Mouse (Mus musculus) liver, postnatal 0 days (tissue): Measurements from ENCODE around the gene Smarcd1. TPM values are rescaled to one million over a fixed set of nuclear protein-coding genes. Genes with fewer than 3 reads are reported as not detected.

ENCODE experiments used
- ATAC-seq: fragments of 200-750 bp; cut with Nextera tagmentation; 2 replicates; pipeline ENCODE4 v1.8.0; 2017; ENCODE audit warnings: mild to moderate bottlenecking, moderate library complexity
- DNase-seq: peaks from one replicate; pipeline ENCODE4 v3.0.0-alpha.2; 2016
- H3K27ac ChIP-seq: fragments of 300-500 bp; sonication (generic); 2 replicates; pipeline ENCODE4 v1.5.1; 2014; ENCODE audit warnings: antibody characterized with exemption, moderate library complexity, mild to moderate bottlenecking, low read depth
- H3K27me3 ChIP-seq: fragments of 300-500 bp; sonication (generic); 2 replicates; pipeline ENCODE4 v1.6.1; 2014; ENCODE audit warnings: low read length, control low read depth, mixed read lengths; ENCODE audit not compliant: insufficient read depth
- H3K36me3 ChIP-seq: fragments of 300-500 bp; sonication (generic); replicated peaks from 2 replicates; pipeline ENCODE4 v1.6.1; 2014; ENCODE audit warnings: mild to moderate bottlenecking, control low read depth, low read length, moderate library complexity, mixed read lengths; ENCODE audit not compliant: insufficient read depth
- H3K4me1 ChIP-seq: fragments of 300-500 bp; sonication (generic); 2 replicates; pipeline ENCODE4 v1.6.1; 2014; ENCODE audit warnings: antibody characterized with exemption, mild to moderate bottlenecking, control low read depth; ENCODE audit not compliant: insufficient read depth
- H3K4me2 ChIP-seq: fragments of 300-500 bp; sonication (generic); 2 replicates; pipeline ENCODE4 v1.6.1; 2014; ENCODE audit warnings: low read depth, mild to moderate bottlenecking, low read length, moderate library complexity, mixed read lengths
- H3K4me3 ChIP-seq: fragments of 300-500 bp; sonication (generic); 2 replicates; pipeline ENCODE4 v1.5.1; 2014; ENCODE audit warnings: low read depth, low read length
- H3K9ac ChIP-seq: fragments of 300-500 bp; sonication (generic); replicated peaks from 2 replicates; pipeline ENCODE4 v1.6.1; 2014; ENCODE audit warnings: mild to moderate bottlenecking, moderate library complexity
- H3K9me3 ChIP-seq: fragments of 300-500 bp; sonication (generic); 2 replicates; pipeline ENCODE4 v1.6.1; 2016; ENCODE audit warnings: mild to moderate bottlenecking, control low read depth, low read length, mixed read lengths
- CTCF ChIP-seq: sonication (generic); IDR thresholded peaks from 2 replicates; pipeline ENCODE4 v1.5.1; 2016; ENCODE audit warnings: antibody characterized with exemption, low read depth
- EP300 ChIP-seq: IDR thresholded peaks from 2 replicates; pipeline ENCODE4 v1.6.1; 2016; ENCODE audit warnings: antibody characterized with exemption, low read depth, mild to moderate bottlenecking
- WGBS: fragments of 180-500 bp; shearing (Covaris S2); extraction: QIAGEN DNeasy Blood & Tissue Kit; methylation state at CpG from one replicate; pipeline ENCODE4 v1.1.7; 2014; ENCODE audit not compliant: insufficient replicate concordance; 5-methylcytosine and 5-hydroxymethylcytosine counted together
- polyA plus RNA-seq: library from polyadenylated mRNA; unstranded; fragments of >200 nt; fragmentation: Nextera tagmentation; extraction: Ambion mirVana; gene quantifications from 2 replicates; pipeline ENCODE4 v1.2.1, GENCODE M21; 2015

Smarcd1 gene
- polyA plus RNA-seq, 1 experiment from 2014 or later, result 5.3 TPM

DNA sequence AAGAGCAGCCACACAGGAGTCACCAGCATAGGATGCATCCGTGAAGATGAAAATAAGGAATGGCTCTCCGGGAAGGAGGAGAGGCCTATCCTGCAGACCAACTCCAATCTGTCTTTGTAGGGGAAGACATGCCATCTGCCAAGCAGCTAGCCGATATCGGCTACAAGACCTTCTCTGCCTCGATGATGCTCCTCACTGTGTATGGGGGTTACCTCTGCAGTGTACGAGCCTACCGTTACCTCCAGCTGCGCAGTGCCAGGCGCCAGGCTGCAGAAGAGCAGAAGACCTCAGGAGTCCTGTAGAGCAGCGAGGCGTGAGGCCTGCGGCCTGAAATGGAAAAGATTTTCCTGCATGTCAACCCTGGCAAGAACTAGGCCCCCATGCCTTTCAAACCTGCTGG, 25.6 kb downstream of the Smarcd1 start:
- ATAC-seq (no peak), DNase-seq (no peak)
- 95% methylated on average over 12 of the region's 12 CpGs for WGBS

DNA sequence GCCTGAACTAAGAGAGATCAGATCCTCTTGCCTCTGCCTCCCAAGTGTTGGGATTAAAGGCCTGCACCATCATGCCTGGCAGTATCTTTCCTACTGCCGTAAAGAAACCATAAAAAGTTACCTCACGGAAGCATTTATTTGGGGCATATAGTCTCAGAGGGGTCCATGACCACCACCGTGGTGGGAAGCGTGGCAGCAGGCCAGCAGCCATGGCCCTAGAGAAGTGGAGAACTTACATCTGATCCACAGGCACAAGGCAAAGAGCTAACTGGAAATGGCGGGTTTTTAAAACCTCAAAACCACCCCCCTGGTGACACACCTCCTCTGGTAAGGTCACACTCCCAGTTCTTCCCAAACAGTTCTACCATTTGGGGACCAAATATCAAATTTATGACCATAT, 26.3 kb downstream of the Smarcd1 start:
- peaks cover 17% of the 10 kb centered on the region for H3K36me3 ChIP-seq
- ATAC-seq (no peak), DNase-seq (no peak)
- H3K9me3 ChIP-seq, result 0 out of 2 replicates have a peak, but pooled peaks cover 3% of the 10 kb centered on the region
- no peak overlapping the region for H3K9ac ChIP-seq
- H3K27ac ChIP-seq, result no peak overlapping the region
- H3K4me1 ChIP-seq, result peaks cover 16% of the 10 kb centered on the region
- H3K4me3 ChIP-seq, result no peak overlapping the region
- H3K4me2 ChIP-seq, result no peak overlapping the region
- TF ChIP-seq EP300 (no peak), CTCF (no peak)
- WGBS, result 90% methylated on average over 5 of the region's 5 CpGs
- H3K27me3 ChIP-seq, result no peaks in the 10 kb centered on the region

More for the DNA sequence above, 25.6 kb downstream of the Smarcd1 start:
- H3K9ac ChIP-seq, result no peak overlapping the region
- no peak overlapping the region for H3K4me3 ChIP-seq
- H3K9me3 ChIP-seq, result 0 out of 2 replicates have a peak, but pooled peaks cover 3% of the 10 kb centered on the region
- TF ChIP-seq CTCF (no peak), EP300 (no peak)
- H3K27ac ChIP-seq, result no peak overlapping the region
- peaks cover 18% of the 10 kb centered on the region for H3K36me3 ChIP-seq
- peaks cover 21% of the 10 kb centered on the region for H3K4me1 ChIP-seq
- H3K27me3 ChIP-seq, result no peaks in the 10 kb centered on the region
- H3K4me2 ChIP-seq, result no peak overlapping the region

DNA sequence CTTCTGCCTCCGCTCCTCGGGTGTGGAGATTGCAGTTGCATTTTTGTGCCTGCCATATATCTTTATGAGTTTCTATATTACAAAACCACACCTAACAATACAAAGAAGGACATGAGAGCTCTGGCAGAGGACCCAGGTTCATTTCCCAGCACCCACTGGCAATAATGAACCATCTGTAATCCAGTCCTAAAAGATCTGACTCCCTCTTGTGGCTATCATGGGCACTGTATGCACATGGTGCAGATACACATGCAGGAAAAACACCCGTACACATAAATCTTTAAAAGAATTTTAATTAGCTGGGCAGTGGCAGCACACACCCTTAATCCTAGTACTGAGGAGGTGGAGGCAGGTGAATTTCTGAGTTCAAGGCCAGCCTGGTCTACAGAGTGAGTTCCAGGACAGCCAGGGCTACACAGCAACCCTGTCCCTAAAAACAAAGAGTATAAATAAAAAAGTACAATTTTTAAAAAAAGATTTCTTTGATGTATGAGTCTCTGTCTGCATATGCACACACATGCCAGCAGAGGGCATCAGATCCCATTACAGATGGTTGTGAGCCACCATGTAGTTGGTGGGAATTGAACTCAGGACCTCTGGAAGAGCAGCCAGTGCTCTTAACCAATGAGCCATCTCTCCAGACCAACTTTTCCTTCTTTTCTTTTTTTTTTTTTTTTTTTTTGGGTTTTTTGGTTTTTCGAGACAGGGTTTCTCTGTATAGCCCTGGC, 27.3 kb downstream of the Smarcd1 start:
- Histone ChIP-seq H3K36me3 (peaks cover 15% of the 10 kb centered on the region), H3K9me3 (0 out of 2 replicates have a peak, but pooled peaks cover 3% of the 10 kb centered on the region), H3K27ac (no peak overlapping the region), H3K4me3 (no peak overlapping the region), H3K4me2 (no peak overlapping the region), H3K4me1 (peaks cover 6% of the 10 kb centered on the region), H3K9ac (no peak overlapping the region), H3K27me3 (no peaks in the 10 kb centered on the region)
- peak; percentile 47 for TF ChIP-seq CTCF
- no peak for TF ChIP-seq EP300
- DNase-seq (no peak), ATAC-seq (no peak)
- 85% methylated on average over 4 of the region's 4 CpGs for WGBS

DNA sequence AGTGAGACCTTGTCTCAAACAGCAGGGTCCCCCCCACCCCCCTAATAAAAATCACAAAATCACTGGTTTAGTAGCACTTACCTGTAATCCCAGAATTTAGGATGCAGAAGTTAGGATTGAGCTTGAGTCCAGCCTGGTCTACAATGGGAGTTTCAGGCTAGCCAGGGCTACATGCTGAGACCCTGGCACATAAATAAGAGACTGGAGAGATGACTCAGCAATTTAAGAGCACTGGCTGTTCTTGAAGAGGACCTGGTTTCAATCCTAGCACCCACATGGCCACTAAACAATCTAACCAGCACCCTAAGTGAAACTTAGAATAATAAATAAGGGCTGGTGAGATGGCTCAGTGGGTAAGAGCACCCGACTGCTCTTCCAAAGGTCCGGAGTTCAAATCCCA, 29.2 kb downstream of the Smarcd1 start:
- no peak for ATAC-seq
- Histone ChIP-seq H3K27me3 (no peaks in the 10 kb centered on the region), H3K4me1 (no peaks in the 10 kb centered on the region)

DNA sequence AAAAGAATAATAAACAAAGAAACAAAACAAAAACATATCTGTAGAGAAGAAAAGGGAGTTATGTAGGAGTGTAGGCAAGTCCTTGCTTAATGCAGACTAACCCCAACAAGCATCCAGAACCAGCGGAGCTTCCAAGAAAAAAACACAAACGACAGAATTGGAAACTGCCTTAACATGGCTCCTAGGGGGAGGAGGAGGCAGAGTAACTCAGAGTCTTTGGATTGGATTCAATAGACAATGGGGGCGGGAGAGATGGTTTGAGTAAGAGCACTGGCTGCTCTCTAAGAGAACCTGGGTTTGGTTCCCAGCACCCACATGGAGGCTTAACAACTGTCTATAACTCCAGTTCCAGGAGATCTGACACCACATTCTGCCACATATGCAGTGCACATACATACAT, 29.7 kb downstream of the Smarcd1 start:
- H3K4me2 ChIP-seq, result no peak overlapping the region
- DNase-seq (no peak), ATAC-seq (no peak)
- no peak for TF ChIP-seq CTCF
- TF ChIP-seq EP300, result no peak
- H3K4me1 ChIP-seq, result no peaks in the 10 kb centered on the region
- no peaks in the 10 kb centered on the region for H3K27me3 ChIP-seq
- 0 out of 2 replicates have a peak, but pooled peaks cover 3% of the 10 kb centered on the region for H3K9me3 ChIP-seq
- WGBS, result 91% methylated on average over 3 of the region's 3 CpGs
- no peak overlapping the region for H3K4me3 ChIP-seq
- peaks cover 21% of the 10 kb centered on the region for H3K36me3 ChIP-seq
- no peak overlapping the region for H3K27ac ChIP-seq
- no peak overlapping the region for H3K9ac ChIP-seq

More for the DNA sequence above, 29.2 kb downstream of the Smarcd1 start:
- H3K4me3 ChIP-seq, result no peak overlapping the region
- H3K9ac ChIP-seq, result no peak overlapping the region
- H3K9me3 ChIP-seq, result 0 out of 2 replicates have a peak, but pooled peaks cover 3% of the 10 kb centered on the region
- no peak for DNase-seq
- peaks cover 16% of the 10 kb centered on the region for H3K36me3 ChIP-seq
- no peak for TF ChIP-seq CTCF
- no peak for TF ChIP-seq EP300
- no peak overlapping the region for H3K27ac ChIP-seq
- no peak overlapping the region for H3K4me2 ChIP-seq
- 91% methylated on average over 2 of the region's 2 CpGs for WGBS

DNA sequence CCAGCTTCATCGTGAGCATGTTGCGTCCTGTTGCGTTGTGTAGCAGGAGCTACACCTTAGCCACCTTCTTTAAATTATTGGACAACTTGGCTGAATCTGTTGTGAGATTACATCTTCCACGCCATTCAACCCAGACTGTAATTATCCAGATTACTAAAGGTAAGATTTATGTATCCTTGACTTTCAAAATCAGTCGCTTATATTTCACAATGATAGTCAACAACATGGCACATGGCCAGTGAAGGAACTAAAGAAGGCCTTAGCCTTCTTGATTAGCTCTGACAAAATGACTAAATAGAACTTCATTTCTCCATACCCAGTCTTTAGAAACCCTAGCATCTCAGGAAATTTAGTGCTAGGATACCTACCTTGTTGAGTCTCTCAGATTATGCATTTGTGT, 31.3 kb downstream of the Smarcd1 start:
- no peak for ATAC-seq
- no peak for DNase-seq
- TF ChIP-seq CTCF (no peak), EP300 (no peak)
- Histone ChIP-seq H3K4me1 (no peaks in the 10 kb centered on the region), H3K4me2 (no peak overlapping the region), H3K36me3 (peaks cover 19% of the 10 kb centered on the region), H3K27ac (no peak overlapping the region), H3K9me3 (0 out of 2 replicates have a peak, but pooled peaks cover 3% of the 10 kb centered on the region), H3K27me3 (no peaks in the 10 kb centered on the region), H3K4me3 (no peak overlapping the region), H3K9ac (no peak overlapping the region)
- WGBS, result 90% methylated on average over 5 of the region's 5 CpGs
